Mouse (Mus musculus) layer of hippocampus, postnatal 10 days (tissue): ENCODE measurements around the gene Cklf. TPM values are rescaled to one million over a fixed set of nuclear protein-coding genes. Genes with fewer than 3 reads are reported as not detected.
"Not testable (repeated sequence)": the region's sequence is repeated elsewhere in the genome, so short reads cannot be mapped to it uniquely, and the experiment has no call there.

Experiments
- DNase-seq, 2 experiments: peaks; one replicate each; pipeline ENCODE4 v3.0.0; 2021; ENCODE audit warnings: low spot score in 2 of 2
- total RNA-seq, 2 experiments: library from RNA; stranded (reverse); gene quantifications; 2 replicates each; pipeline ENCODE4 v1.2.3; 2021

Gene Cklf
- total RNA-seq, 2 experiments from 2014 or later, result 10.2 to 13.8 TPM

GRCm38 (mm10) chr8:104261802-104262201 is 11.1 kb downstream of the Cklf start:
- DNase-seq, result not testable (repeated sequence)

DNA sequence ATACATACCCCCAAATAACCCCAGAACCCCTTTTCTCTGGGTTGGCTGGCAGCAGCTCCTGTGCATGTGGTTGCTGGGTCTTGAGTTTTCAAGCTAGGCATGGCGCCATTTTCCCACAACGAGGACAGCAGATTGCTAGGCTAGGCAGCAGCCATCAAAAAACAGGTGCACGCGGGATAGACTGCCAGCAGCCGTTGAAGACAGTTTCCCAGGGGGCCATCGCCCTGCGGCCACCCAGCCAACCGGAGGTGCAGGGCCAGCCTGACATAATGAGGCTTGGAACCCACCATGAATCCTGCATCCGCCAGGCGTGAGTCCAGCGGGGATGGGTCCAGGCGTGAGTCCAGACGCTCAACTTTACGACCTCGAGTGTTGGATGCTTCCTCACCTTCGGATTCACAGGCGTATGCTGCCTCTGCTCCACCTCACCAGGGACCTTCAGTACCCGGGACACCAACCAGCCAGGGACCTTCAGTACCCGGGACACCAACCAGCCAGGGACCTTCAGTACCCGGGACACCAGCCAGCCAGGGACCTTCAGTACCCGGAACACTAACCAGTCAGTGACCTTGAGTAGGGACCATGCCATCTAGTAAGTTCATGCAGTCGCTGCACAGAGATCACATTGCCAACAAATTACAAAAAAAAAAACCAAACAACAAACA is 13.7 kb downstream of the Cklf start:
- not testable (repeated sequence) for DNase-seq

DNA sequence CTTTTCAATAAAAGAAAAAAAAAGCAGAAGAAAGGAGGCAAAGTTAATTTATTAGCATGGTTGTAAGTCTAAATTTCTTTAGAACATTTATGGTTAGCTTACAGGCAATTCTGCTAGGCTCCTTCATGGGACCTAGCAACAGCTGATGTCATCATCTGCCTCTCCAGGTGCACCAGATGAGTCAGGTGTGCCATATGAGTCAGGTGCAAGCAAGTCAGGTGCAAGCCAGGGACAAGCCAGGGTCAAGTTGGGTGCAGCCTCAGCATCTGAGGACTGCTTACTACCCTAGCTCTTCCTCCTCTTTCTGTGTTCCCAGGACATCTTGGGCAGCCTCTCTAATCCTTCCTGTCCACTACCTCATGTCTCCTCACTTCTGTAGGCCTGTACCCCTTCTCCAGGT is 17.7 kb downstream of the Cklf start:
- no peak for DNase-seq

- DNase-seq, result no peak
Measured at GRCm38 (mm10) chr8:104268937-104269440, 18.3 kb downstream of the Cklf start.

DNA sequence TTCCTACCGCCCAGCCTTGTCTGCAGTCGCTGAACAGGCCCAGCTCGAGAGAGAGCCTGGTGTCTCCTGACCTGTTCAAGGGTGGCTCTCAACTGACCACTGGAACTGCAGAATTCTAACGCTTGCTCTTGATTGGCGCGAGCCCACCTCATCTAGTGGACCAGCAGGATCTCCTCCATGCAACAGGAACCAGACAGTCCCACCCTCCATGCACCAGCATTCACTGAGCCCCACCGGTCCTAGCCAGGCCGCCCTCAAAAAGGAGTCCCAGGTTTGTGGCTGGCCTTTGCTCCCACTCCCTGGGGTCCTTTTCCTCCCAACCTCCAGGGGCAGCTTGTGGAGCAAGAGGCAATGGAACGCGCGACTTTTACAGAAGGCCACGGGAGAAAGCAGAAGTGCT is 42.4 kb downstream of the Cklf start, which contains the start of gene Cmtm2a:
Gene Cmtm2a (minus strand): TSS at position 101 of the 400 bp plus-strand sequence.
- not testable (repeated sequence) for DNase-seq

GRCm38 (mm10) chr8:104294396-104294795 is 43.7 kb downstream of the Cklf start:
- no peak for DNase-seq

- peak; percentile 12 to 35 for DNase-seq
Measured at GRCm38 (mm10) chr8:104301577-104301976, 50.9 kb downstream of the Cklf start.

DNA sequence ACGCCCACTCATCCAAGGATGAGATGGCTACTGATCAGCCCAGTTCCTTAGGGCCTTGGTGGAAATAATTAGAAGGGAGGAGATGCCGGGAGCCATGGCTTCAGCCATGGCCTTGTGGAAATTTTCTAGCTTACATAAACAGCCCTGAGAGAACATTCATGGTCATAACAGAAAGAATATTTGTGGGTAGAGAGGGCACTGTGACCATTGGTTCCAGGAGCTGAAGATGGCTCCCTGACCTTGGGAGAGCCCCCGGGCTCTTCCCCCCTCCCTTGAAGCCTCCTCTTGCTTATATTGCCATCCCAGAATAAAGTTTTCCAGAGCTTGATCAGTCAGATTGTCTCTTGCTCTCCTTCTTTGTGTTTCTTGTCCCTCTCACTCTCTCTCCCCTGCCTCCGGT is 51.9 kb downstream of the Cklf start:
- DNase-seq, result not testable (repeated sequence)

DNA sequence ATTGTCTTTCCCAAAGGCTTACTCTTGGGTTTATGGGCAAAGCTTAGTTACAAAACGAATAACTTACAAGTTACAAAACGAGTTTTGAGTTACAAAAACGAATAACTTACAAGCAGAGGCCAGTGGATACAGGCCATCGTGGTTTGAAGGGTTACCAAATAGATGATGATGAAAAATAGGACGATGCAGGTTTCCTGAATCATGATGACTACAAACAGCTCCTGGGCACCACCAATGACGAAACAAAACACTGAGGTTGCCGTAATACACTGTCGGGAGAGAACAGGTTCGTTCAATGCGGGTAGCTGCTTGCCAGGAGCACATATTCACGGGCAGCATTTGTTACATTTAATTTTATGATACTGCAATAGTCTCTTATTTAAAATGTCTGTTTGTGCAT is 54.3 kb downstream of the Cklf start:
- DNase-seq, result no peak

DNA sequence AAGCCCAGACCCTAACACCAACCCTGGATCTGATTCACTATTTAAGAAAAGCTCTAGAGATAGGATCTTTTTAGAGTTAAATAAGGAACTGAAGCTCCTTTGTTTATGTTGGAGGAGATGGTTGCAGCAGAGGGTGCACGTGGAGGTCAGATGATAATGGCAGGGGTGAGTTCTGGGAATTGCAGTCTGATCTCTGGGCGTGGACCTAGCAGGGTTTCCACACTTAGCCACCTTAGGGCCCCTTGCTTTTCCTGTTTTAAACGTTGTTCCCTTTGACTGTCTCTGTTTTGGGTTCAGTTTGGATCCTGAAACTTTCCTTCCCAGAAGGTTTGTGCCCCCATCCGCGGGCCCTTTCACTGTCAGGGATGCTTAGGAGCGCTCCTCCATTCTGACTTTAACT is 57.7 kb downstream of the Cklf start:
- not testable (repeated sequence) for DNase-seq

GRCm38 (mm10) chr8:104309441-104310155 is 58.9 kb downstream of the Cklf start, which contains the start of the genes Gm45711 and Cmtm1:
Gene Gm45711, minus strand, starts transcription at chr8:104310081.
Gene Cmtm1, minus strand, starts transcription at chr8:104310145.
- peak; percentile 46 to 57 for DNase-seq

DNA sequence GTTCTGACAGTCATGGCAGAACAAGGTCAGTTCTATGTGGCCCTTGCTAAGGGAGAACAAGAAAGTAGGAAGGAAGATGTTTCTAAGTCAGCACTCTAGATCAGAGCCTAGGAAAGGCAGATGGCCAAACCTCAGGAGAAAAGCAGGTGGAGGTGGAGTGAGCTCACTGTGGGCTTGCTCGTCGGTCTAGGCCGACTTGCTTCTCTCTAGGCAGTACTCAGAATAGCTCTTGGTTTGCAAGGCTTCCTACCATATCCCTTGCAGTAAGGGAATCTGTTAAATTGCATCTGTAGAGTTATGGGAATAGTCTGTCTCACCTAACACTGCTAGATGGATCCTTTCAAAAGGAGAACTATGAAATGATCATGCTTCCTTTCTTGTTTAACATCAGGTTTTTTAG is 61.4 kb downstream of the Cklf start:
- not testable (repeated sequence) for DNase-seq

- peak in 1 of 2 experiments; percentile 28 for DNase-seq
Measured at GRCm38 (mm10) chr8:104313311-104313710, 62.6 kb downstream of the Cklf start.

Other genes starting within 250 kb of the Cklf start
- 10 to 100 TPM; 16.1 to 19.5 TPM for gene Cdh5, start 149.2 kb upstream of the Cklf start, total RNA-seq
- 10 to 100 TPM; 13.9 to 15.0 TPM for gene Bean1, start 80.4 kb upstream of the Cklf start, total RNA-seq
- 10 to 100 TPM; 34.6 to 37.3 TPM for gene Tk2, start 2.3 kb upstream of the Cklf start, total RNA-seq
- not detected for gene Cmtm2a, start 42.3 kb downstream of the Cklf start, total RNA-seq
- not detected for gene Gm45711, start 59.2 kb downstream of the Cklf start, total RNA-seq
- gene Cmtm1, start 59.3 kb downstream of the Cklf start, total RNA-seq, result not detected
- not detected for gene Gm11020, start 70.7 kb downstream of the Cklf start, total RNA-seq
- gene Cmtm2b, start 71.4 kb downstream of the Cklf start, total RNA-seq, result not detected
- gene Cmtm3, start 88.5 kb downstream of the Cklf start, total RNA-seq, result 10 to 100 TPM; 18.5 to 23.5 TPM
- gene Cmtm4, start 144.9 kb downstream of the Cklf start, total RNA-seq, result 10 to 100 TPM; 56.2 to 60.2 TPM
- gene Dync1li2, start 192.2 kb downstream of the Cklf start, total RNA-seq, result 100 to 1,000 TPM; 231 to 241 TPM